Mouse (Mus musculus): ENCODE measurements around the gene Rpl10a.
"Not testable (repeated sequence)": the region's sequence is repeated elsewhere in the genome, so short reads cannot be mapped to it uniquely, and the experiment has no call there.

The Rpl10a gene

GRCm38 (mm10) chr17:28358576-28359261, 30.4 kb downstream of the Rpl10a start:
- in situ Hi-C loops (cut with MboI, MseI), result not testable (repeated sequence)

GRCm38 (mm10) chr17:28360531-28361277, 32.4 kb downstream of the Rpl10a start:
- in situ Hi-C loops (cut with MboI, MseI), result no loop called here

GRCm38 (mm10) chr17:28361921-28362652, 33.8 kb downstream of the Rpl10a start:
- in situ Hi-C loops (cut with MboI, MseI), result no loop called here

GRCm38 (mm10) chr17:28362653-28363292, 34.5 kb downstream of the Rpl10a start:
- in situ Hi-C loops (cut with MboI, MseI), result no loop called here

- in situ Hi-C loops (cut with MboI, MseI), result no loop called here
Measured at GRCm38 (mm10) chr17:28363507-28363906, 35.2 kb downstream of the Rpl10a start.

- in situ Hi-C loops (cut with MboI, MseI), result no loop called here
Measured at GRCm38 (mm10) chr17:28365122-28365521, 36.9 kb downstream of the Rpl10a start, which contains the start of gene Tulp1. Gene Tulp1, minus strand, starts transcription at chr17:28365222.

- in situ Hi-C loops (cut with MboI, MseI), result no loop called here
Measured at GRCm38 (mm10) chr17:28368449-28368848, 40.2 kb downstream of the Rpl10a start.

- in situ Hi-C loops (cut with MboI, MseI), result no loop called here
Measured at GRCm38 (mm10) chr17:28369056-28369455, 40.8 kb downstream of the Rpl10a start.

- in situ Hi-C loops (cut with MboI, MseI), result loop anchor here in 1 of 2 experiments (10.0 kb wide), 1 partner anchor 1306 kb away; no protein-coding TSS in a partner anchor
Measured at GRCm38 (mm10) chr17:28371286-28371685, 43.0 kb downstream of the Rpl10a start.

- in situ Hi-C loops (cut with MboI, MseI), result loop anchor here in 1 of 2 experiments (10.0 kb wide), 1 partner anchor 1307 kb away; no protein-coding TSS in a partner anchor
Measured at GRCm38 (mm10) chr17:28371941-28372340, 43.7 kb downstream of the Rpl10a start.

GRCm38 (mm10) chr17:28373821-28374220, 45.5 kb downstream of the Rpl10a start:
- in situ Hi-C loops (cut with MboI, MseI), result loop anchor here in 1 of 2 experiments (10.0 kb wide), 1 partner anchor 1309 kb away; no protein-coding TSS in a partner anchor

- in situ Hi-C loops (cut with MboI, MseI), result loop anchor here in 1 of 2 experiments (10.0 kb wide), 1 partner anchor 1310 kb away; no protein-coding TSS in a partner anchor
Measured at GRCm38 (mm10) chr17:28374494-28374893, 46.2 kb downstream of the Rpl10a start.

- in situ Hi-C loops (cut with MboI, MseI), result loop anchor here in 1 of 2 experiments (10.0 kb wide), 1 partner anchor 1311 kb away; no protein-coding TSS in a partner anchor
Measured at GRCm38 (mm10) chr17:28375592-28376061, 47.4 kb downstream of the Rpl10a start.

- in situ Hi-C loops (cut with MboI, MseI), result no loop called here
Measured at GRCm38 (mm10) chr17:28380255-28380654, 52.0 kb downstream of the Rpl10a start.

Data from T-helper 17 cell (primary cell).